ENCODE assay signal across 19 mouse cellular contexts in genomic region chr1:189750233-189750632, GRCm38 (mm10). TPM values are rescaled to one million over a fixed set of nuclear protein-coding genes. Genes with fewer than 3 reads are reported as not detected.
DNase-seq lines count a peak whose midpoint lies in the region; ATAC-seq and TF ChIP-seq lines count a peak whose summit lies in the region.
"Had no signal": no experiment of that assay in that cellular context is flagged by ENCODE, and none has a peak within 500 bp of the region (broad histone marks: within the 10 kb centered on the region; RNA-seq: fewer than 3 reads in every experiment).

No protein-coding gene starts in this region.

- H3K27ac ChIP-seq in heart, embryonic 16.5 days (ENCODE audit: low read length) = peak overlapping the region; percentile 64
- peak overlapping the region; percentile 83 for H3K27ac ChIP-seq in kidney, embryonic 16.5 days (ENCODE audit: low read length)
- H3K27ac ChIP-seq in brown adipose tissue, adult 24 weeks (replicated peaks; ENCODE audit: low read depth, low read length) = 0 out of 2 replicates have a peak overlapping the region, but pooled peaks have one; percentile 23
- H3K27ac ChIP-seq: embryonic facial prominence, embryonic 10.5 days; forebrain, embryonic 12.5 days; hindbrain, embryonic 10.5 days; hindbrain, postnatal 0 days; liver, embryonic 15.5 days; midbrain, embryonic 15.5 days had no signal

- H3K9ac ChIP-seq in heart, embryonic 16.5 days (ENCODE audit: low read length) = peak overlapping the region; percentile 45; the same call in 1 of the 2 replicates
- no peak overlapping the region for H3K9ac ChIP-seq in kidney, embryonic 16.5 days (replicated peaks; ENCODE audit: low read length)
- H3K9ac ChIP-seq: forebrain, embryonic 12.5 days; liver, embryonic 15.5 days; midbrain, embryonic 15.5 days had no signal

- no peak for TF ChIP-seq CTCF in Patski (IDR thresholded peaks at IDR 0.05)

- POLR2A ChIA-PET in Patski (lab: Charles Lee) = no interaction called here

- no peak for DNase-seq in heart, adult 9 months (ENCODE audit: low spot score in 2 of 2)
- no peak for DNase-seq in kidney, adult 11 months
- no peak for DNase-seq in Patski (ENCODE audit: low read depth, low spot score)
- DNase-seq in thymus, postnatal 4 days = no peak
- DNase-seq: cerebellum, adult 8-10 months; gastrocnemius, postnatal 10 days; heart, adult 11 months; lung, postnatal 14 days; right cerebral cortex, postnatal 25 days had no signal

- in situ Hi-C loops in Patski (cut with MboI; ENCODE audit: low pct_unique_long_range_greater_than_20kb) = no loop called here

- H3K4me3 ChIP-seq in heart, embryonic 16.5 days (ENCODE audit: low read length) = no peak overlapping the region
- no peak overlapping the region for H3K4me3 ChIP-seq in kidney, embryonic 16.5 days (ENCODE audit: low read length)
- no peak overlapping the region for H3K4me3 ChIP-seq in brown adipose tissue, adult 24 weeks (ENCODE audit: insufficient read depth, low read depth, low read length)
- H3K4me3 ChIP-seq: embryonic facial prominence, embryonic 10.5 days; forebrain, embryonic 12.5 days; hindbrain, embryonic 10.5 days; liver, embryonic 15.5 days; midbrain, embryonic 15.5 days; myocyte had no signal

- H3K4me2 ChIP-seq in heart, embryonic 16.5 days (ENCODE audit: low read depth, low read length) = peak overlapping the region; percentile 43
- no peak overlapping the region for H3K4me2 ChIP-seq in kidney, embryonic 16.5 days (replicated peaks; ENCODE audit: low read depth, low read length)
- H3K4me2 ChIP-seq: forebrain, embryonic 12.5 days; liver, embryonic 15.5 days; midbrain, embryonic 15.5 days had no signal

- no peaks in the 10 kb centered on the region for H3K36me3 ChIP-seq in heart, embryonic 16.5 days (ENCODE audit: control insufficient read depth, insufficient read depth)
- H3K36me3 ChIP-seq in kidney, embryonic 16.5 days (ENCODE audit: insufficient read depth, low read length) = 0 out of 2 replicates have a peak, but pooled peaks cover 2% of the 10 kb centered on the region
- H3K36me3 ChIP-seq: forebrain, embryonic 12.5 days; liver, embryonic 15.5 days; midbrain, embryonic 15.5 days had no signal

- H3K27me3 ChIP-seq in heart, embryonic 16.5 days (ENCODE audit: control insufficient read depth, insufficient read depth, low read length) = no peaks in the 10 kb centered on the region
- H3K27me3 ChIP-seq in kidney, embryonic 16.5 days (ENCODE audit: insufficient read depth, low read length) = no peaks in the 10 kb centered on the region
- H3K27me3 ChIP-seq in Patski = no peaks in the 10 kb centered on the region
- H3K27me3 ChIP-seq: forebrain, embryonic 12.5 days; liver, embryonic 15.5 days; midbrain, embryonic 15.5 days had no signal

- no peak; the same call in 1 of the 2 replicates for ATAC-seq in heart, embryonic 16.5 days (replicated peaks; ENCODE audit: extremely low read depth, insufficient read depth, low FRiP score)
- ATAC-seq in kidney, embryonic 16.5 days (ENCODE audit: low FRiP score, low TSS enrichment) = no peak
- ATAC-seq in Patski = peak; percentile 23
- ATAC-seq: hindbrain, postnatal 0 days; midbrain, embryonic 15.5 days had no signal

- H3K9me3 ChIP-seq in heart, embryonic 16.5 days (replicated peaks; ENCODE audit: control insufficient read depth, low read length) = no peaks in the 10 kb centered on the region
- no peaks in the 10 kb centered on the region for H3K9me3 ChIP-seq in kidney, embryonic 16.5 days (ENCODE audit: low read length)
- H3K9me3 ChIP-seq: embryonic facial prominence, embryonic 10.5 days; forebrain, embryonic 12.5 days; hindbrain, embryonic 10.5 days; liver, embryonic 15.5 days; midbrain, embryonic 15.5 days had no signal

- CTCF ChIA-PET in Patski (lab: Charles Lee) = no interaction called here

- H3K4me1 ChIP-seq in heart, embryonic 16.5 days (ENCODE audit: control insufficient read depth, insufficient read depth, low read length) = peaks cover 35% of the 10 kb centered on the region
- peaks cover 47% of the 10 kb centered on the region for H3K4me1 ChIP-seq in kidney, embryonic 16.5 days (ENCODE audit: insufficient read depth, low read length)
- H3K4me1 ChIP-seq in brown adipose tissue, adult 24 weeks (ENCODE audit: control insufficient read depth, insufficient read depth, insufficient read length, low read length) = peaks cover 12% of the 10 kb centered on the region; the same call in 1 of the 2 replicates
- H3K4me1 ChIP-seq: forebrain, embryonic 12.5 days had no signal

- WGBS in heart, embryonic 16.5 days = 55% methylated on average over 5 of the region's 5 CpGs
- 54% methylated on average over 5 of the region's 5 CpGs for WGBS in kidney, embryonic 16.5 days

RNA-seq across cellular contexts. Expression of gene Ptpn14, which starts 22.2 kb away (rescaled TPM):
- 8.0 and 9.6 TPM in 2 replicates for polyA plus RNA-seq in heart, embryonic 16.5 days (2015; fragmentation: Nextera tagmentation; extraction: Ambion mirVana)
- 16.1 and 17.0 TPM in 2 replicates for polyA plus RNA-seq in kidney, embryonic 16.5 days (2015; fragmentation: Nextera tagmentation; extraction: Ambion mirVana)
- polyA plus RNA-seq in Patski (2021) = 56.8 TPM
- polyA plus RNA-seq in brown adipose tissue, adult 24 weeks (2012; ENCODE audit: insufficient read depth, insufficient read length, missing spikeins) = 10.1 and 14.1 TPM in 2 replicates

Comparison
In these comparisons a context has a peak if more than half of its experiments do, and no peak if none do; other contexts are left out.
1. H3K27ac ChIP-seq: peak in every context shown above with its lines; median percentile 83 in kidney, embryonic 16.5 days; 64 in heart, embryonic 16.5 days; 23 in brown adipose tissue, adult 24 weeks.